Comparison of ENCODE assay signal across 8 mouse cellular contexts in the genomic region with DNA sequence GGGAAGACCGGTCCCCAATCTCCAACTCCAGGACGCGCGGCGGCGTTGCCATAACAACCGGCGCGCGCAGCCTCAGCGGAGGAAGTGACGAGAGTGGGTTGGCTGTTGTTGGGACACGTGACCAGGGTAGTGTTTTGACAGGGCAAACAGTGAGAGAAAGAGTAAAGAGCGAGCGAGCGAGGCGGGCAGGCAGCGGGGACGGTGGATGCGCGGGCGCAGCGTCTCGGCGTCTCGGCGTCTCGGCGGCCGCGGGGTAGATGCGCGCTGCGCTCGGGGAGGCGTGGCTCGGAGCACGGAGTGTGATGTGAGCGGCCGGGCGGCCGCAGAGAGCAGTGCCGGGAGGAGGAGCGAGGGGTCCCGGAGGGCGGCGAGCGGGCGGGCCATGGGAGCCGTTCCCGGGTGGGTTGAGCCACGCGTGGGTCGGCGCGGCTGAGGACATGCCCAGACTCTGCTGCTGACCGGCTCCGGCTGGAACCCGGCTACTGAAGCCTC. TPM values are rescaled to one million over a fixed set of nuclear protein-coding genes. Genes with fewer than 3 reads are reported as not detected.
DNase-seq lines count a peak whose midpoint lies in the region; ATAC-seq lines count a peak whose summit lies in the region.

Gene Fam214a (plus strand): TSS at position 129 of the 492 bp plus-strand sequence.

- peak; percentile 98 for ATAC-seq in hindbrain, embryonic 12.5 days (ENCODE audit: low FRiP score)

- no peaks in the 10 kb centered on the region for H3K9me3 ChIP-seq in hindbrain, embryonic 12.5 days (replicated peaks)

- H3K4me1 ChIP-seq in hindbrain, embryonic 12.5 days = peaks cover 15% of the 10 kb centered on the region

- H3K4me2 ChIP-seq in hindbrain, embryonic 12.5 days (replicated peaks) = peak within 1 kb of the TSS; percentile 93

- no peaks in the 10 kb centered on the region for H3K27me3 ChIP-seq in hindbrain, embryonic 12.5 days

- peak within 1 kb of the TSS; percentile 91 for H3K4me3 ChIP-seq in hindbrain, embryonic 12.5 days

- peak within 1 kb of the TSS; percentile 96 for H3K27ac ChIP-seq in hindbrain, embryonic 12.5 days

- peak within 1 kb of the TSS; percentile 94 for H3K9ac ChIP-seq in hindbrain, embryonic 12.5 days

- peaks cover 9% of the 10 kb centered on the region for H3K36me3 ChIP-seq in hindbrain, embryonic 12.5 days

- under 1% methylated on average over 56 of the region's 59 CpGs for WGBS in hindbrain, embryonic 12.5 days

- peak; percentile 96 for DNase-seq in MN1 (ENCODE audit: low spot score)
- DNase-seq in cerebellum, adult 8-10 months = peak; percentile 92
- DNase-seq in frontal cortex, postnatal 10 days (ENCODE audit: low spot score in 2 of 2) = peak; percentile 94 to 95
- peak; percentile 94 to 97 for DNase-seq in layer of hippocampus, postnatal 14 days (ENCODE audit: low spot score in 2 of 2)
- peak; percentile 92 for DNase-seq in lung, postnatal 14 days
- peak; percentile 69 for DNase-seq in retina, adult 2 months (ENCODE audit: low read depth, low spot score)
- DNase-seq in thymus, postnatal 36 days = peak; percentile 89 to 94

RNA-seq across cellular contexts. Expression of gene Fam214a, which starts in this region (rescaled TPM):
- 26.8 and 30.9 TPM in 2 replicates for polyA plus RNA-seq in hindbrain, embryonic 12.5 days (2016; fragmentation: Nextera tagmentation; extraction: Ambion mirVana)
- total RNA-seq in layer of hippocampus, postnatal 14 days (2021) = 10 to 100 TPM; 44.9 to 60.2 TPM

Comparison
In these comparisons a context has a peak if more than half of its experiments do, and no peak if none do; other contexts are left out.
1. Peak in every context shown above with its lines: DNase-seq, ATAC-seq, H3K4me3 ChIP-seq and H3K27ac ChIP-seq.